Mouse (Mus musculus) intestine, embryonic 16.5 days (tissue): ENCODE measurements around the gene Mgst3. TPM values are rescaled to one million over a fixed set of nuclear protein-coding genes. Genes with fewer than 3 reads are reported as not detected.

Experiments
- ATAC-seq: fragments of 200-750 bp; cut with Nextera tagmentation; 2 replicates; pipeline ENCODE4 v1.8.0; 2017; ENCODE audit warnings: moderate TSS enrichment, moderate library complexity
- H3K27ac ChIP-seq: fragments of 300-500 bp; sonication (generic); 2 replicates; pipeline ENCODE4 v1.5.1; 2014; ENCODE audit warnings: mild to moderate bottlenecking, low read length
- H3K27me3 ChIP-seq: fragments of 300-500 bp; sonication (generic); replicated peaks from 2 replicates; pipeline ENCODE4 v1.6.1; 2014; ENCODE audit warnings: low read length, control low read depth, mixed read lengths; ENCODE audit not compliant: control insufficient read depth, insufficient read depth
- H3K36me3 ChIP-seq: fragments of 300-500 bp; sonication (generic); 2 replicates; pipeline ENCODE4 v1.6.1; 2014; ENCODE audit warnings: low read length, control low read depth; ENCODE audit not compliant: control insufficient read depth, insufficient read depth
- H3K4me1 ChIP-seq: fragments of 300-500 bp; sonication (generic); 2 replicates; pipeline ENCODE4 v1.6.1; 2014; ENCODE audit warnings: low read length, control low read depth, mixed read lengths; ENCODE audit not compliant: control insufficient read depth, insufficient read depth
- H3K4me2 ChIP-seq: fragments of 300-500 bp; sonication (generic); 2 replicates; pipeline ENCODE4 v1.6.1; 2014; ENCODE audit warnings: low read depth, low read length, control low read depth
- H3K4me3 ChIP-seq: fragments of 300-500 bp; sonication (generic); 2 replicates; pipeline ENCODE4 v1.5.1; 2014; ENCODE audit warnings: mild to moderate bottlenecking, low read length
- H3K9ac ChIP-seq: fragments of 300-500 bp; sonication (generic); 2 replicates; pipeline ENCODE4 v1.6.1; 2014; ENCODE audit warnings: low read depth, low read length
- H3K9me3 ChIP-seq: fragments of 300-500 bp; sonication (generic); 2 replicates; pipeline ENCODE4 v1.6.1; 2016; ENCODE audit warnings: low read length, control low read depth; ENCODE audit not compliant: control insufficient read depth
- WGBS: fragments of 180-500 bp; shearing (Covaris S2); extraction: QIAGEN DNeasy Blood & Tissue Kit; methylation state at CpG from one replicate; pipeline ENCODE4 v1.1.7; 2014; 5-methylcytosine and 5-hydroxymethylcytosine counted together
- microRNA-seq: library from miRNA; unstranded; fragments of <30 nt; microRNA quantifications from one replicate; pipeline ENCODE4, GENCODE M21; 2016
- polyA plus RNA-seq: library from polyadenylated mRNA; unstranded; fragments of >200 nt; fragmentation: Nextera tagmentation; extraction: Ambion mirVana; gene quantifications from 2 replicates; pipeline ENCODE4 v1.2.1, GENCODE M21; 2015

Gene Mgst3
- polyA plus RNA-seq, 1 experiment from 2014 or later, result 381 TPM

DNA sequence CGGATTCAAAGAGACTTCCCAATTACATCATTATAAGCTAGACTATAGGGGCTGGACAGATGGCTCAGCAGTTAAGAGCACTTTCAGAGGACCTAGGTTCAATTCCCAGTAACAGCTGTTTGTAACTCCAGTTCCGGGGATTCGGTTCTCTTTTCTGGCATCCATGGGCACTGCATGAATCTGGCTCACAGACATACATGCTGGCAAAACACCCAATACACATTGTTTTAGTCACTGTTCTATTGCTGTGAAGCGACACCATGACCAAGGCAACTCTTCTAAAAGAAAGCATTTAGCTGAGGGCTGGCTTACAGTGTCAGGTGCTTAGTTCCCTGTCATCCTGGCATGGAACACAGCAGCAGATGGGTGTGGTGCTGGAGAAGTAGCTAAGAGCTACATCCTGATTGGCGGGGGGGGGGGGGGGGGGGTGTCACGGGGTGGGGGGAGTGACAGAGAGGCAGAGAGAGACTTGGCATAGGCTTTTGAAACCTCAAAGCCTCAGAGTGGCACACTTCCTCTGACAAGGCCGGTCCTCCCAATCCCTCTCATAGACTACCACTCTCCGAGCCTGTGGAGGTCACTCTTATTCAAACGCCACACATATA, 54.4 kb downstream of the Mgst3 start:
- Histone ChIP-seq H3K9me3 (no peaks in the 10 kb centered on the region), H3K27me3 (no peaks in the 10 kb centered on the region; the same call in 1 of the 2 replicates), H3K27ac (no peak overlapping the region), H3K9ac (no peak overlapping the region), H3K4me2 (no peak overlapping the region), H3K4me1 (peaks cover 2% of the 10 kb centered on the region; the same call in 1 of the 2 replicates), H3K4me3 (no peak overlapping the region), H3K36me3 (no peaks in the 10 kb centered on the region)
- ATAC-seq, result no peak
- WGBS, result 78% methylated on average over 8 of the region's 9 CpGs

DNA sequence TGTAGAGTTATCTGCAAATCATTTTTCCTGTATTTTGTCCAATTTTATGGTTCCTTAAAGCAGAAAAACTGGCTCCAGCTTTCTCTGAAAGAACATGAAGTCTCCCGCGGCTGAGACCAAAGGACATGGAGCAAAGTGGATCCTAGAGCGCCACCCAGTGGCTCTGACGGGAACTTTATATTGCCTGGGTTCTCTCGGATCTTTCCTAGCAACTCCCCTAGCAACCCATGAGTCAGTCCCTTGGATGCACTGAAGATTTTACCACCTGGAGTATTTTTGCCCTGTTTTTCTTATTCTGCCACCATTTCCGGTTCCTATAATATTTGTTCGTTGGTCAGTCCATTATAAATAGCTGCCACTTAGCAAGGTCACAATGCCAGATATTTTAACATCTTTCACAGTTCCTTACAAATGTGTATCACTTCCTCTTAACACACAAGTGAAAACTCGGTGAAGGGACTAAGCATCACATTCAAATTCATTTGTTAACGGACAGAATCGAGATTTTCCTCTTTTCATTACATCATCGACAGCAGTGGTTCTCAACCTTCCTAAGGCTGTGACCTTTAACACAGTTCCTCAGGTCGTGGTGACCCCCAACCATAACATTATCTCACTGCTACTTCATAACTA, 56.1 kb downstream of the Mgst3 start:
- H3K27me3 ChIP-seq, result no peaks in the 10 kb centered on the region; the same call in 1 of the 2 replicates
- no peak overlapping the region for H3K4me3 ChIP-seq
- H3K9me3 ChIP-seq, result no peaks in the 10 kb centered on the region
- 19% methylated on average over 12 of the region's 12 CpGs for WGBS
- no peak overlapping the region for H3K27ac ChIP-seq
- peaks cover 2% of the 10 kb centered on the region; the same call in 1 of the 2 replicates for H3K4me1 ChIP-seq
- no peak overlapping the region for H3K4me2 ChIP-seq
- H3K9ac ChIP-seq, result no peak overlapping the region
- no peaks in the 10 kb centered on the region for H3K36me3 ChIP-seq
- ATAC-seq, result peak; percentile 71

- H3K27ac ChIP-seq, result no peak overlapping the region
- no peaks in the 10 kb centered on the region for H3K36me3 ChIP-seq
- H3K9ac ChIP-seq, result no peak overlapping the region
- H3K27me3 ChIP-seq, result no peaks in the 10 kb centered on the region; the same call in 1 of the 2 replicates
- ATAC-seq, result no peak
- H3K4me3 ChIP-seq, result no peak overlapping the region
- H3K4me2 ChIP-seq, result no peak overlapping the region
- H3K9me3 ChIP-seq, result no peaks in the 10 kb centered on the region
- 88% methylated on average over 3 of the region's 3 CpGs for WGBS
- peaks cover 2% of the 10 kb centered on the region; the same call in 1 of the 2 replicates for H3K4me1 ChIP-seq
These were observed 57.2 kb downstream of the Mgst3 start for GRCm38 (mm10) chr1:167336398-167336797.

GRCm38 (mm10) chr1:167331106-167331505, 62.5 kb downstream of the Mgst3 start:
- WGBS, result 89% methylated on average over 8 of the region's 8 CpGs
- Histone ChIP-seq H3K4me3 (no peak overlapping the region), H3K4me1 (no peaks in the 10 kb centered on the region), H3K9me3 (no peaks in the 10 kb centered on the region), H3K4me2 (no peak overlapping the region), H3K9ac (no peak overlapping the region), H3K36me3 (peaks cover 4% of the 10 kb centered on the region), H3K27me3 (no peaks in the 10 kb centered on the region), H3K27ac (no peak overlapping the region)
- no peak for ATAC-seq

- WGBS, result 93% methylated on average over 6 of the region's 6 CpGs
- Histone ChIP-seq H3K4me2 (no peak overlapping the region), H3K4me3 (no peak overlapping the region), H3K27me3 (no peaks in the 10 kb centered on the region), H3K27ac (no peak overlapping the region), H3K9me3 (no peaks in the 10 kb centered on the region), H3K4me1 (no peaks in the 10 kb centered on the region), H3K36me3 (peaks cover 4% of the 10 kb centered on the region), H3K9ac (no peak overlapping the region)
- ATAC-seq, result no peak
These were observed 64.9 kb downstream of the Mgst3 start for GRCm38 (mm10) chr1:167328776-167329175.

Small RNA genes within 50 kb of the gene (microRNA-seq; reads per million reads assigned to microRNA genes)
- 0.68 reads per million for gene Gm25911

Other genes with a start within 250 kb of the Mgst3 start
- 30.8 and 36.8 TPM in 2 replicates for gene Uck2, start 108.5 kb downstream of the Mgst3 start, polyA plus RNA-seq
- 132 and 133 TPM in 2 replicates for gene Tmco1, start 85.5 kb downstream of the Mgst3 start, polyA plus RNA-seq
- gene Aldh9a1, start 43.9 kb downstream of the Mgst3 start, polyA plus RNA-seq, result 204 and 245 TPM in 2 replicates
- gene Lrrc52, start 72.9 kb upstream of the Mgst3 start, polyA plus RNA-seq, result 0.15 TPM in 1 of 2 replicates, not detected in the other
- gene Rxrg, start 204.5 kb upstream of the Mgst3 start, polyA plus RNA-seq, result 0.87 and 1.3 TPM in 2 replicates